Mouse (Mus musculus): ENCODE measurements around the gene Ctnna2.

- no peak for TF ChIP-seq GATA1 (IDR thresholded peaks at IDR 0.05; ENCODE audit: borderline replicate concordance, low read length)
- TF ChIP-seq FLI1 (IDR thresholded peaks at IDR 0.05; ENCODE audit: low read length) = no peak
Observed at GRCm38 (mm10) chr6:77978476-77979240, 841 bp downstream of the Ctnna2 start.
